Mouse (Mus musculus): Measurements from ENCODE around the gene Lin7a.
"Not testable (repeated sequence)": the region's sequence is repeated elsewhere in the genome, so short reads cannot be mapped to it uniquely, and the experiment has no call there.

The Lin7a gene

GRCm38 (mm10) chr10:107236211-107236610 lies 35.3 kb upstream of the Lin7a start:
- DNase-seq (ENCODE audit: extremely low read depth, insufficient read length, low spot score) = no peak

GRCm38 (mm10) chr10:107237076-107237475 lies 34.4 kb upstream of the Lin7a start:
- DNase-seq (ENCODE audit: extremely low read depth, insufficient read length, low spot score) = no peak

DNA sequence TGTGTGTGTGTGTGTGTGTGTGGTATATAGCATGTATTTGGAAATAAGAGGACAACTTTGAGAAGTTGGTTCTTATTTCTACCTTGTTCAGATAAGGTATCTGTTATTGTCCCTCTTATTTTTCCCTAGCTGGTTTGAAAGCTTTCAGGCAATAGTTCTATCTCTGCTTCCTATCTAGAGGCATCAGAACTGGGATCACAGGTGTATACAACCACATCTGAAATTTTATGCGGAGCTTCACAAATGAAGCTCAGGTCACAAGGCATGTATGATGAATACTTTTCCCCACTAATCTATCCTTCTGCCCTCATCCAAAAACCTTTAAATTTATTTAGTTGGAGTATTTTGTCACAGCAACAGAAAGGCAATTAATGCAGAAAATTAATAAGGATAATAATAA lies 33.8 kb upstream of the Lin7a start:
- DNase-seq (ENCODE audit: extremely low read depth, insufficient read length, low spot score) = no peak

DNA sequence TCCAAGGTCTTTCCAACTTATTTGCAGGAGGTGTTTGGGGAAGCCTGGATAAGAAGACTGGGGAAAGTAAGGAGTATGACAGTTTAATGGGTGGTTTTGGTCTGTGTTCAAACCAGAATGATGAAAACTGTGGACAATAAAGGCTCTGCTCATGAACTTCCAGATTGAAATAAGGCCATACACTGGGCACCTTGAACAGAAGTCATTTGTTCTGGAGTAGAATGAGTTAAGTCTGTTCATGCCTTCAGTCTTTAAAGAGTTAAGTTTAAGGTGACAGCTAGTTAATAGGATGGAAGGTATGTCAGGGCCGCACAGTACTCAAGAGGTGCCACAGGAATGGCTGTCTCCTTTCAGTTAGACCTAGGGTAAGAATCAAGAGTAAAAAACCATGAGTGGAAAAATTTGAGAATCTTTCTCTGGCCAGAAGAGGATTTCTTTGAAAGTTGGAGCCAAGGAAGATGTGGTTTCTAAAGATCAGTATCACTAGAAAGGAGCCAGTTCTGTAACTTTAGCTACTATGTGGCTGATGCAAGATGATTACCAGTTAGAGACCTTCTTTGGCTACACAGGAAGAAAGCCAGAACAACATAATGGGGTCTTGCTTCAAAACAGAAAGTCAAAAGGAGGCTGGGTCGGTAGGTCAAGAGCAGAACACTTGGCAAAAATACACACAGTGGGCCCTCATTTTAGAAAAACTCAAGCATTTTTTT lies 33.2 kb upstream of the Lin7a start:
- DNase-seq (ENCODE audit: extremely low read depth, insufficient read length, low spot score) = no peak

GRCm38 (mm10) chr10:107238861-107239435 lies 32.5 kb upstream of the Lin7a start:
- DNase-seq (ENCODE audit: extremely low read depth, insufficient read length, low spot score) = no peak

DNA sequence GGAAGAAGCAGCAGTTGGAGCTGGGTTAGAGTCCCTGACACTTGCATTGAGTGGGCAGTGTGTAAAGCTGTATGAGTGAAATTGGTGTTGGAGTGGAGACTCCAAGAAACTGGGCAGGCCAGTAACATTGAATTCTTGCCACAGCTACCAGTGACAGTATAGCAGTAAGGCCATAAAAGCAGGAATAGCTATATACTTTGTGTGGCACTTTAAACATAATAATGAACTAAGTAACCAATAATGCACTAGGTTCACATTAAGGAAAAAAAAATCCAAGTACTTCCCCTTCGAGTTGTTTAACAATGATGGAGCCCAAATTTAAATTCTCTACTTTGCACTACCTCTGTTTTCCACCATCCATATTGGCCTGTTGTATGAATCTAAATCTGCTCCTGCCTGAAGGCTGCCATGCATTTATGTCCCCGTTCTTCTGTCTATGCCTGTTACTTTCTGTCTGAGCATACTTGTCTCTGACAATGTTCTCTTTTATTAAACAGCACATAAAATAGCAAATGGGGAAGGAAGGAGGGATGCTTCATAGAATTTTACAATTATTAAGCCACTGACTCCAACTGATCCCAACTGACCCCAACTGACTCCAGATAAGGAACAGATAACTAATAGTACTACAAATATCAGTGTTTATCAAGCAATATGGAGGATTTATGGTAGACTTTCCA lies 31.7 kb upstream of the Lin7a start:
- no peak for DNase-seq (ENCODE audit: extremely low read depth, insufficient read length, low spot score)

DNA sequence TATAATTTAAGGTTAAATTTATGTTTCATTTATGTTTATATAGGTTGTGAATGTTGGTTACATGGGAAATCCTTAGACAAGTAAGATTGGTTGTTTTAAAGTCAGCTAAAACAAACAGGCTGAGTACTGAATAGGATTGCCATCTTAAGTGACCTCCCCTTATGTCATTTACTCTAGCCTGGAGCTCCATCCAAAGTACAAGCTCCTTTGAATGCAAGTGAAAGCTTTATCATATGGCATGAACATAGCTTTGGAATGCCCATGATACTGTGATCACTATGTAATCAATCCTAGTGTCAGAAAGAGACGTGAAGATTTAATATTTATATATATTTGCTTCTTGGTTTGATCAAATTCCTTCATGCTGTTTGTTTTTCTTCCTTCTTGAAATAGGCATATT lies 31.0 kb upstream of the Lin7a start:
- DNase-seq (ENCODE audit: extremely low read depth, insufficient read length, low spot score) = no peak

DNA sequence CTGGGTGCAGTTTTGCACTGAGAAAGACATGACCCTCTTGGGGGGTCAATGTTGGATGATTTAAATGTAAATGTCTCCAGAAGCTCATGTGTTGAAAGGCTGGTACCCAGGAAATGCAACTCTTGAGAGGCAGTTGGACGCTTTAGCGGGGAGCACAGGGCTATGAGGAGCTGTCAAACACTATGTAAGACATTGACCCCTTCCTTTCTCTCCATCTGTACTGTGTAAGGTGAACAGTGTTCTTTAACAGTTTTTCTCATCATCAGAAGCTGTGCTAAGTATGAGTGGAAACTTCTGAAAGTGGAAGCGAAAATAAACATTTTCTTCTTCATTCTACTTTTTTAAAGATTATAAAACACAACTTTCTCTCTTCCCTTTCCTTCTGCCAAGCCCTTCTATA lies 30.5 kb upstream of the Lin7a start:
- no peak for DNase-seq (ENCODE audit: extremely low read depth, insufficient read length, low spot score)

DNA sequence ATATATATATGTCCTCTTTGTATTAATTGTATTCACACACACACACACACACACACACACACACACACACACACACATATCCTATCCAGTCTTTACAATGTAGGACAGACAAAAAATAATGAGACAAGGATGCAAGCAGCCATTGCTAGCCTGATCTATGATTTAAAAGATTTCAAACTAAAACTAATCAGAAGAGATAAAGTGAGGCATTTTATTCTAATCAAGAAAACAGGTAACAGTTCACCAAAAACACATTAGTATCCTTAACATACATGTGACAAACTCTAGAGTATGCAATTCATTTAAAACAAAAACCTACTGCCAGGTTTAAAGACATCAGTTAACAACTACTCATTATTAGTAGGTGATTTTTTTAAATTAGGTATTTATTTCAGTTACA lies 30.1 kb upstream of the Lin7a start:
- no peak for DNase-seq (ENCODE audit: extremely low read depth, insufficient read length, low spot score)

DNA sequence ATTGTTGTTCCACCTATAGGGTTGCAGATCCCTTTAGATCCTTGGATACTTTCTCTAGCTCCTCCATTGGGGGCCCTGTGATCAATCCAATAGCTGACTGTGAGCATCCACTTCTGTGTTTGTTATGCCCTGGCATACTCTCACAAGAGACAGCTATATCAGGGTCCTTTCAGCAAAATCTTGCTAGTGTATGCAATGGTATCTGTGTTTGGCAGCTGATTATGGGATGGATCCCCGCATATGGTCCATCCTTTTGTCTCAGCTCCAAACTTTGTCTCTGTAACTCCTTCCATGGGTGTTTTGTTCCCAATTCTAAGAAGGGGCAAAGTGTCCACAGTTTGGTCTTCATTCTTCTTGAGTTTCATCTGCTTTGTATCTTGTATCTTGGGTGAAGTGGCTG lies 29.5 kb upstream of the Lin7a start:
- DNase-seq (ENCODE audit: extremely low read depth, insufficient read length, low spot score) = not testable (repeated sequence)

DNA sequence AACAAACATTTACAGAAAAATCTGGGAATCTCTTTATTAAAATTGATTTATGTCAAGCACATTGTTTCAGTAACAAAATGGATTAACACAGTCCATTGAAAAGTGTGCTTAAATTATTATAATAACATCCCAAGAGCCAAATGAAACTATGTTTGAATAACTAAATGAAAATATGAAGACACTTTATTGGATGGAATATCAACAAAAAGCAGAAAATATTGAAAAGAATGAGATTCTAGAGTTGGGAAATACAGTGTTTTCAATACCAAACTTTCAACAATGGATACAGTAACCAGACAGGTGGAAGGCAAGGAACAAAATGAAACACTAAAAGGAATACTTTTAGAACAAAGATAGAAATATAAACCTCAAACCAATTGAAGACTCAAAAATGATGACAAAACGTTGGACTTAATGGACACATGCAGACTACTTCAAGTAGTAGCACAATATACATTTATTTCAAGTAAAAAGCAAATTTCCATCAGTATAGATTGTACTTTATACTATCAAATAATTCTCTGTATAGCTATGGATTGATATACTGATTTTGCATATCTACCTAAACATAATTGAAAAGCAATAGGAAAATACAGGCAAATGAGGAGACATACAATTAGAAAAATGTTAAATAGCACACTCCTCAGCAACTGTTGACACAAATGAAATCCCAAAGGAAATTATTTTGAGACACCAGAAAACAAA lies 28.6 kb upstream of the Lin7a start:
- no peak for DNase-seq (ENCODE audit: extremely low read depth, insufficient read length, low spot score)

DNA sequence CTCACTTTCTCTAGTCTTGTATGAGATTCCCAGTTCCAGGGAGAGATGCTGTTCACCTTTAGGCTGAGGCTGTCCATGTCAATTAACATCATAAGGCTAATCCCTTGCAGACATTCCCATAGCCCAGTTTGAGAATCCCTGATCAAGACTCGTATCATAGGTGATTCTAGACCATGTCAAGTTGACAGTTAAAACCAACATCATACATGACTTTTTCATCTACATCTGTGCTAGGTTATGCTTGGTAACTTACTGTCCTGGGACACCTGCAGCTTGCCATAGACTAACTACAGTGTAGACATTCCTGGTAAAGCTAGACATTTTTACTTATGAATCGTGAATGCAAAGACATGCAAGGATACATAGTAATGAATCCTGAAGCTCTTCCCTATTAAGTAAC lies 27.3 kb upstream of the Lin7a start:
- DNase-seq (ENCODE audit: extremely low read depth, insufficient read length, low spot score) = no peak

DNA sequence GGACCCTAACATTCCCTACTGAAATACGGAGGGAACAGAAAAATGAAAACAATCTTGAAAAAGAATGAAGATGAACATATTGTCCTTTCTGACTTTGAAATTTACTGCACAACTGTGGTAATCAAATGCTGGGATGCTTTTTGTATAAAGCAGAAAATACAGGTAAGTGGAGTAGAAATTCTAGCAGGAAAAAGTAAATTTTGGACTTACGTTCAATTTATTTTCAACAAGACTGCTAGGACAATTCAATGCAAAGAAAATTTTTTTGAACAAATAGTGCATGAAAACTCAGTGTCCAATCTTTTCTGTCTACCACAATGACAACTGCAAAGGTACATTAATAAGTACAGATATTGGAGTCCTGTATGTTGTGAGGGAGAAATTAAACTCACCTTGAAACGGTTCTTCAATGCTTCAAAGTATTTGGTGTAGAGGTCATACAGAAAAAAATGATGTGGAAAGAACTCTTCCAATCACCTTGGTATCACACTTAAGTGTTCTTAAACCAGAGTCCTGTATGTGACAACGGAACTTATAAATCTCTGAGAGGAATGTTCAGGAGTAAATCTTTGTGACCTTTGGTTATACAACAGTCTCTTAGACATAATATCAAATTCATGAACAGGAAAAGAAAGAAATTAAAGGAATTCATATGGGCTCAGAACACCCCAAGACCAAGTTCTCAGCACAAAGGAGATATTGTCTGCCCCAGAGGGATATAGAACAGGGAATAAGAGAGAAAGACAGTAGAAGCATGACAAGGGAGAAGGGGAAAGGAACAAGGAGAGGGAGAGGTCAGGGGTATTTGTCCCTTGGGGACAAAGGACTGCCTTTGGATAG lies 26.6 kb upstream of the Lin7a start:
- DNase-seq (ENCODE audit: extremely low read depth, insufficient read length, low spot score) = no peak

- no peak for DNase-seq (ENCODE audit: extremely low read depth, insufficient read length, low spot score)
Observed at GRCm38 (mm10) chr10:107245531-107245840, 26.0 kb upstream of the Lin7a start.

- DNase-seq (ENCODE audit: extremely low read depth, insufficient read length, low spot score) = no peak
Observed at GRCm38 (mm10) chr10:107245961-107246460, 25.5 kb upstream of the Lin7a start.

GRCm38 (mm10) chr10:107247001-107247670 lies 24.4 kb upstream of the Lin7a start:
- no peak for DNase-seq (ENCODE audit: extremely low read depth, insufficient read length, low spot score)

DNA sequence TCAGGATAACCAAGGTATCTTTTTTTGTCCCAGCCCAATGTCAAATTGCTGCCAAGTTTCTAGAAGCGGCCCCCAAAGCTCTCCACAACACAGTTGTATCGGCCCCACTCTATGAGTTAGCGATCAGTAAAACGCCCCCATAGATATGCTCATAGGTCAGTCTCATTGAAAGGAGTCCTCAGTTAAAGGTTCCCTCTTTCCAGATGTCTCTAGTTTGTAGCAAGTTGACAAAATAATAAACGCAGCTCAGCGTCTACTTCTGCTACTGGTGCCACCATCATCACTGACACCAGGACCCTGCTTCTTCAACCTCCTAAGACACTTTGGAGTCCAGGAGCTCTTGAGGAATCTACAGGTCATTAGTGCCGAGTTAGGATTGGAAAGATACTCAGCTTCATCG lies 23.0 kb upstream of the Lin7a start:
- no peak for DNase-seq (ENCODE audit: extremely low read depth, insufficient read length, low spot score)

DNA sequence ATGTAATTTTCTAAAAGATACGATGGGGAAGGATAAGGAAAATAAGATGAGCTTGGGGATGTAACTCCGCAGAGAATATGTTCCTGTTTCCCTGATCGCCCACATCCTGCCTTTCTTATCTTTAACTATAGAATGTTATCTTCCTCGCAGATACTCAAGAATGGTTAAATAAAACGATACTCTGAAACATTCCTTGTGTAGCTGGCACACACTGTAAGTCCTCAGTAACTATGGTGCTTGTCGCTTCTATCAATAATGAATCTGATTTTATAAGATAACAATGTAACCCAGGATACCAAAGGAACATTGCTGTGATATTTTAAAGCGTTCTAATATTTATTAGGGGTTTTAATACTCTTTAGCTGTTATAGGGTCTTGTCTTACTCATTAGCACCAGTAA lies 22.4 kb upstream of the Lin7a start:
- DNase-seq (ENCODE audit: extremely low read depth, insufficient read length, low spot score) = no peak

DNA sequence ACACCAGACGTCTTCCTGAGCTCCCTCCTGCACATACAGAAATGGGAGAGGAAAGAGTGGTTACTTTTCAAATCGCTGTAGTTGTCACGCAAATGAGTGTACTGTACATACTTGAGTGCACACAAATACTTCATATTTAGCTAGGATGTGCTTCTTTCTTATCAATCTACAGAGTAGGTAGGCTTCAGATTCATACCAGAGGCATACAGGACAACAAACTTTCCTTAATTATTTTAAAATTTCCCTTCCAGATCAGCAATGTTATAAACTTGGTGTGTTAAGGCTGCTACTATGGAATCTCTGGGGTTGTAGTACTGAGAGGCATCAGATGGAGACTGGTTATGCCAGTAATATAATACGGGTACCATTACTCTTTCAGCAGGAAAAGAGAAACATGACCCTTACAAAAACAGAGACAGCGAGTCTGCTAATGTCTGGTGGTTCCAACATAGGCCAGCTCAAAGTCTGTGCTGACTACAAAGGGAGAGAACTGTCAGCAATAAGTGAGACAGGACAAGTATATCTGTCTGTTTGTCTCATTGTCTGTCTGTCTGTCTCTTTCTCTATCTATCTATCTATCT lies 21.8 kb upstream of the Lin7a start:
- DNase-seq (ENCODE audit: extremely low read depth, insufficient read length, low spot score) = no peak
